Mouse (Mus musculus) intestine, postnatal 0 days (tissue): ENCODE measurements at regions not wholly inside any gene's neighbourhood (a gene's known extent, or its start where the extent isn't known, plus 50 kb on each side); places are given as distances from the start of the nearest gene placed in this dataset.

Experiments used
- ATAC-seq: fragments of 200-750 bp; cut with Nextera tagmentation; 2 replicates; pipeline ENCODE4 v1.8.0; 2017; ENCODE audit warnings: mild to moderate bottlenecking, moderate TSS enrichment, moderate library complexity
- H3K27ac ChIP-seq: fragments of 300-500 bp; sonication (generic); 2 replicates; pipeline ENCODE4 v1.5.1; 2014; ENCODE audit warnings: mild to moderate bottlenecking, low read depth, low read length, moderate library complexity
- H3K27me3 ChIP-seq: fragments of 300-500 bp; sonication (generic); replicated peaks from 2 replicates; pipeline ENCODE4 v1.6.1; 2014; ENCODE audit warnings: low read length, mixed read lengths; ENCODE audit not compliant: control insufficient read depth, insufficient read depth
- H3K36me3 ChIP-seq: fragments of 300-500 bp; sonication (generic); 2 replicates; pipeline ENCODE4 v1.6.1; 2014; ENCODE audit warnings: mild to moderate bottlenecking, moderate library complexity; ENCODE audit not compliant: control insufficient read depth, insufficient read depth
- H3K4me1 ChIP-seq: fragments of 300-500 bp; sonication (generic); replicated peaks from 2 replicates; pipeline ENCODE4 v1.6.1; 2014; ENCODE audit warnings: antibody characterized with exemption, low read length, mixed read lengths; ENCODE audit not compliant: control insufficient read depth, insufficient read depth
- H3K4me2 ChIP-seq: fragments of 300-500 bp; sonication (generic); replicated peaks from 2 replicates; pipeline ENCODE4 v1.6.1; 2014; ENCODE audit warnings: low read depth, mild to moderate bottlenecking, moderate library complexity
- H3K4me3 ChIP-seq: fragments of 300-500 bp; sonication (generic); 2 replicates; pipeline ENCODE4 v1.5.1; 2014; ENCODE audit warnings: low read depth, low read length
- H3K9ac ChIP-seq: fragments of 300-500 bp; sonication (generic); 2 replicates; pipeline ENCODE4 v1.6.1; 2014; ENCODE audit warnings: mild to moderate bottlenecking, low read depth, low read length
- H3K9me3 ChIP-seq: fragments of 300-500 bp; sonication (generic); 2 replicates; pipeline ENCODE4 v1.6.1; 2016; ENCODE audit warnings: mixed run types; ENCODE audit not compliant: control insufficient read depth
- CTCF ChIP-seq: sonication (generic); IDR thresholded peaks from 2 replicates; pipeline ENCODE4 v1.5.1; 2016; ENCODE audit warnings: low read depth, mild to moderate bottlenecking, control low read depth, antibody characterized with exemption, moderate library complexity
- WGBS: fragments of 180-500 bp; shearing (Covaris S2); extraction: QIAGEN DNeasy Blood & Tissue Kit; methylation state at CpG from one replicate; pipeline ENCODE4 v1.1.7; 2014; 5-methylcytosine and 5-hydroxymethylcytosine counted together

DNA sequence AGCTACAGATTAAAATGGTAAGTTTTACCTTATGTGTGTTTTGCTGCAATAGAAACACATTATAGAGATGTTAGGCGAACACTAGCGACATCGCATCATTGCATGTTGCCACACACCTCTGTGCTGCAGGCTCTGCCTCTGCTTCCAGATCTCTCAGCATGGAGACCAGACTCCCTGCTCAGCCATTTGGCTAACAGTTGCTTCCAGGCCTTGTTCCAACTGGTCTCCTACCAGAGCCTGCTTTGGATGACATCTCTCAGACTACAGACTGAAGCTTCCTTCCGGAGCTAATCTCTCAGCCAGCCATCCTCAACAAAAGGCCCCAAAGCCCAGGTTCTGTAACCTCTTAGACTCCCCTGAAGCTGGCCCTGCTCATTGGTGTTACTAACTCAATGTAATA lies 66.5 kb downstream of the Kctd12 start:
- Histone ChIP-seq H3K27ac (no peak overlapping the region), H3K4me2 (no peak overlapping the region), H3K9me3 (no peaks in the 10 kb centered on the region), H3K9ac (no peak overlapping the region), H3K27me3 (no peaks in the 10 kb centered on the region), H3K4me1 (no peaks in the 10 kb centered on the region), H3K36me3 (no peaks in the 10 kb centered on the region), H3K4me3 (no peak overlapping the region)
- no peak for TF ChIP-seq CTCF
- WGBS: 86% methylated on average over 4 of the region's 4 CpGs
- ATAC-seq: no peak

- no peak overlapping the region for H3K27ac ChIP-seq
- H3K27me3 ChIP-seq: no peaks in the 10 kb centered on the region
- no peak for ATAC-seq
- 69% methylated on average over 3 of the region's 3 CpGs for WGBS
- H3K9ac ChIP-seq: no peak overlapping the region
- H3K4me2 ChIP-seq: no peak overlapping the region
- no peaks in the 10 kb centered on the region for H3K4me1 ChIP-seq
- H3K36me3 ChIP-seq: no peaks in the 10 kb centered on the region
- H3K4me3 ChIP-seq: no peak overlapping the region
- no peak for TF ChIP-seq CTCF
- no peaks in the 10 kb centered on the region for H3K9me3 ChIP-seq
Measured at GRCm38 (mm10) chr14:102911582-102911981, 70.9 kb downstream of the Kctd12 start.

DNA sequence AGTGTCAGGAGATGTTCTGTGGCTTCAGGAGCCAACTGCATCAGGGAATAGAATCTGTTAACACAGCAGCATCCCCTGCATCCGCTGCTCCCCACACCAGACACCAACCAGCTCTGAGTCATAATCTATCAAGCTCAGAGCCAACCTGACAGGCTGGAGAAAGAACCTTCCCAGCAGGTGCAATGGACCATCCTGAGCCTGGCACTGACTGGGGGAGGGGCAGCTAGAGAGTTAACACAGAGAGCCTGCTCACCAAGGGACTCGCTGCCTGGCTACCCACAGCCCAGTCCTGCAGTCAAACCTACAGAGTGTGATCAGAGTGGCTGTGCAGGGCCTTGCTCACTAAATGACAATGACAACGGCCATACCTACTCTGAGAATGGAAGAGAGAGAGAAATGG lies 73.4 kb downstream of the Kctd12 start:
- no peak for ATAC-seq
- no peaks in the 10 kb centered on the region for H3K36me3 ChIP-seq
- 81% methylated on average over 3 of the region's 3 CpGs for WGBS
- TF ChIP-seq CTCF: no peak
- H3K27ac ChIP-seq: no peak overlapping the region
- no peak overlapping the region for H3K4me2 ChIP-seq
- H3K4me1 ChIP-seq: no peaks in the 10 kb centered on the region
- no peaks in the 10 kb centered on the region for H3K27me3 ChIP-seq
- H3K9me3 ChIP-seq: no peaks in the 10 kb centered on the region
- H3K4me3 ChIP-seq: no peak overlapping the region
- no peak overlapping the region for H3K9ac ChIP-seq

GRCm38 (mm10) chr14:102907411-102908103 lies 74.9 kb downstream of the Kctd12 start:
- WGBS: 86% methylated on average over 6 of the region's 6 CpGs
- Histone ChIP-seq H3K36me3 (no peaks in the 10 kb centered on the region), H3K9me3 (no peaks in the 10 kb centered on the region), H3K4me3 (no peak overlapping the region), H3K27ac (no peak overlapping the region), H3K9ac (no peak overlapping the region), H3K4me2 (no peak overlapping the region), H3K4me1 (no peaks in the 10 kb centered on the region), H3K27me3 (no peaks in the 10 kb centered on the region)
- no peak for TF ChIP-seq CTCF
- no peak for ATAC-seq

GRCm38 (mm10) chr14:102906826-102907225 lies 75.6 kb downstream of the Kctd12 start:
- Histone ChIP-seq H3K4me3 (no peak overlapping the region), H3K9me3 (no peaks in the 10 kb centered on the region), H3K27me3 (no peaks in the 10 kb centered on the region), H3K36me3 (no peaks in the 10 kb centered on the region), H3K9ac (no peak overlapping the region), H3K27ac (no peak overlapping the region), H3K4me1 (no peaks in the 10 kb centered on the region), H3K4me2 (no peak overlapping the region)
- 66% methylated on average over 6 of the region's 6 CpGs for WGBS
- no peak for ATAC-seq
- TF ChIP-seq CTCF: no peak

DNA sequence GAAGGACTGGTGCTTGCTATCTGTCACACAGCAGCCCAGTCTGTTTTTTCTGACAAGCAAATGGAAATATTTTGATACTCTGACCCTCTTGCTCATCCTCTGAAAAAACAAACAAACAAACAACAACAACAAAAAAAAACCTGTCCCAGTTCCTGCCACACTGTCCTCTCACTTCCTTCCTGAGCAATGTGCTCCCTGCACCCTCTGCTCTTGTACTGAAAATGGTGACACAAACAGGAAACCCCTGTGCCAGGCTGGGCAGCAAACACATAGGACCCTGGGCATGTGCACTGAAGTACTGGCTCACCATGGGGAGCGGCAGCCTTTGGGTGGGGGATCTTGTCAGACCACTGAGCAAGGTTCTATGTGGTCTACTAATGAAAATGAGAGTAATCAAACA lies 76.2 kb downstream of the Kctd12 start:
- TF ChIP-seq CTCF: no peak
- Histone ChIP-seq H3K9me3 (no peaks in the 10 kb centered on the region), H3K9ac (no peak overlapping the region), H3K36me3 (no peaks in the 10 kb centered on the region), H3K27me3 (no peaks in the 10 kb centered on the region), H3K4me2 (no peak overlapping the region), H3K4me1 (no peaks in the 10 kb centered on the region), H3K27ac (no peak overlapping the region), H3K4me3 (no peak overlapping the region)
- no peak for ATAC-seq
- 93% methylated on average over 1 of the region's 1 CpGs for WGBS

DNA sequence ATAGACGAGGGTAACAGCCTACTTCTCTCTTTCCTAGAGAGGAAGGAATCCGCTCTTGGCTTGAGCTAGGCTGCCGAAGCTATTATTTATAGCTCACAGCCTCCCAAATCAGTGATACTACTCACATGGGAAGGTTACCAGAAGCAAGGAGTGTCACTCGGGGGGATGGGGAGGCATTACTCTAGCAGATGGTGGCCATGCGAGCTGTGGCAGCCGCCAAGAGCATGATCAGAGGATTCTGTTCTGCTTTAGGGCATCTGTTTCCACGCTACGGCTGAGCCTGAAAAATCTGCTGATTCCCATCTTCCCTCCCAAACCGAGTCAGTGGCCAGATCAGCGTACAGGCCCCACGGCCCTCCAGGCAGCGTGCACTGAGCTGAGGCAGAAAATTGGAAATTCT lies 79.5 kb downstream of the Kctd12 start:
- Histone ChIP-seq H3K27me3 (no peaks in the 10 kb centered on the region), H3K9ac (no peak overlapping the region), H3K4me1 (no peaks in the 10 kb centered on the region), H3K27ac (no peak overlapping the region), H3K9me3 (no peaks in the 10 kb centered on the region), H3K36me3 (no peaks in the 10 kb centered on the region), H3K4me3 (no peak overlapping the region), H3K4me2 (no peak overlapping the region)
- 55% methylated on average over 12 of the region's 12 CpGs for WGBS
- TF ChIP-seq CTCF: no peak
- ATAC-seq: no peak
